Mouse (Mus musculus): ENCODE data around the gene Olfr1393. TPM values are rescaled to one million over a fixed set of nuclear protein-coding genes. Genes with fewer than 3 reads are reported as not detected.
"Not testable (repeated sequence)": the region's sequence is repeated elsewhere in the genome, so short reads cannot be mapped to it uniquely, and the experiment has no call there.

Gene Olfr1393
- total RNA-seq, 4 experiments from 2014 or later, result 0.65 to 1.1 (median 0.84) TPM

DNA sequence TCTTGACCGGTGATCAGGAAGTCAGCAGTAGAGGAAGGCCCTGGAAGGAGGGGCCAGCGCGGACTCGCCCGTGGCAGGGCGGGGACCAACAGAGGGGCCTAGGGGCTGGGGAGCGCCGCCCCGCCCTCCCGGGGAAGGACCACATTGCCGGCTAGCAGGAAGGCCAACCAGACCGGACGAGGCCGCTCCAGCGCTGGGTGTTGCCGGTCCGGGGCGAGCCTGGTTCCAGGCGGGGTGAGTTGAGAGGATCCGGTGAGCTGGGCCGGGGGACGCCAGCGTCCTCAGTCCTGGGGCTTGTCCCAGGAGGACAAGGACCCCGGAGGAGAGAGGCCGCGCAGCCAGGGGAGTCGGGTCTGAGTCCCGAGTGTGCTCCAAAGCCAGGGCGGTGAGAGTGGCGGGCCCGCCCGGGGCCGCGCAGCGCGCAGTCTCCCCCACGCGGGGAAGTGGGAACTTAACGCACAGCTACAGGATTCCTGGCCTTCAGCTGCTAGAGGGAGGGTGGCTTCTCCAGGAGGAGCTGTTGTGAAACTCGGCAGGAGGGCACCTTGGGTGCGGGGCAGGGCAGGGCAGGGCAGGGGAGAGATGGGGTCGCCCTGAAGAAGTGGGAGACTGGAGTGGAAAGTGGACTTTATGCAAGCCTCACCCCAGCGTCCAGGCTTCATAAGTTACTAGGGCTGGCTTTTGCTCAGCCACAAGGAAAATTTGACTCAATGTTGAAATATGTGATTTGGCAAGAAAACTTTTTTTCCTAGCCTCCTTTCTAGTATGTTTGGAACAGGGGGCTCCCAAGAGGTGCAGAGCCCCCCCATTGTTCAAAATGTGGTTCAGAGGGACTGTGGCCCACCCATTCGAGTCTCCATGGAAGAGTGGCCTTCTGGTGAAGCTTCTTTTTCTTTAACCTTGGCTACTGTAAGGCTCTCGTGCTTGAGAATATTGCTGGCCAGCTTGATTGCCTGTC, 27.4 kb upstream of the Olfr1393 start:
- DNase-seq (ENCODE audit: low spot score in 2 of 2), result peak in 1 of 2 experiments; percentile 58

DNA sequence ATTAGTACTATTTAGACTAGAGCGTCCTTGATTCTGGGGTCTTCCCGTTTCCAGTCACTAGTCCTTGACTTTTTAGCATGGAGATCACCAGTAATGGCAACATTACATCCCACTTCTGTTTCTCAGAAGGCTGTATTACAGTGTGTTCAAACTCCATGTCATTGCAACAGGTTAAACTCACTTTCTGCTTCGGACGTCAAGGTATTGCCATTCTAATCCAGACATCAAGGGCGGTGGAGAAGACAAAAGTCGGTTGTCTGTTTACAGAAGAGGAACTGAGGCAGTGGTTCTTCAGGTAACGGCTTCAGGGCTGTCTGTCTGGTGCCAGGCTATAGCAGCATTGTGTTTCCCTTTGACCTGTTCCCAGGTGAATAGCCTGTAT, 26.7 kb upstream of the Olfr1393 start:
- no peak for DNase-seq (ENCODE audit: low spot score in 2 of 2)

DNA sequence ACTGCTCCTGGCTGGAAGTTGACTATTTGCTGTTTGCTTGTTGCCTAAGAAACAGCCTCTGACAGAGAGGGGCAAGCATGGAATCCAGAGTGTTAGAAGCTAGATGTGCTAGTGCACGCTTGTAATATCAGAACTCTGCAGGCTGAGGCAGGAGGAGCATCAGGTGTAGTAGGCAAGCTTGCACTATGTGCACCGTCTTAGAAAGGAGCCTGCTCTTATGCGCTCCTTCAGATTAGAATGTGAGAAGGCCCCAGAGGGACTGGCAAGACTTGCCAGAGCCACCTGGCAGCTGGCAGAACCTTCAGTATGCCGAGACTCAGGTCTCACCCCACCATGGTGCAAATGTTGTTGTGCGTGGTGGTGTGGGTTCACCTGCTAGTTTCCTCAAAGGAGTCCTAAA, 26.1 kb upstream of the Olfr1393 start:
- no peak for DNase-seq (ENCODE audit: low spot score in 2 of 2)

DNA sequence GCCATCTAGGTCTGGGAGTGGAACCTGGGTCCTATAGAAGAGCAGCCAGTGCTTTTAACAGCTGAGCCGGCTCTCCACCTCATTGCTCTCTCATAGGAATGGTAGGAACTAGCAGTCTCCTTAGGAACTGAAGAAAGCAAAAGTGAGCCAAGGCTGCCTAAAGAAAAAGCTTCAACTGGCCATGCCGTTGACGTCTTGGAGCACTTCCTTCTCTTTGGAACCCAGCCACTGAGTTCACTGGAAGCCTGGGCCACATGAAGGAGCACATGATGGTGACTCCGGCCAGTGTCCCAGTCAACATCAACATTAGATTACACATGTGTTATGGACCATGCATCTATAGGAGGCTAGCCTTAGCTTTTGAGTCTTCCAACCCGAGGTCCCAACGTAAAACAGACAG, 25.1 kb upstream of the Olfr1393 start:
- no peak for DNase-seq (ENCODE audit: low spot score in 2 of 2)

DNA sequence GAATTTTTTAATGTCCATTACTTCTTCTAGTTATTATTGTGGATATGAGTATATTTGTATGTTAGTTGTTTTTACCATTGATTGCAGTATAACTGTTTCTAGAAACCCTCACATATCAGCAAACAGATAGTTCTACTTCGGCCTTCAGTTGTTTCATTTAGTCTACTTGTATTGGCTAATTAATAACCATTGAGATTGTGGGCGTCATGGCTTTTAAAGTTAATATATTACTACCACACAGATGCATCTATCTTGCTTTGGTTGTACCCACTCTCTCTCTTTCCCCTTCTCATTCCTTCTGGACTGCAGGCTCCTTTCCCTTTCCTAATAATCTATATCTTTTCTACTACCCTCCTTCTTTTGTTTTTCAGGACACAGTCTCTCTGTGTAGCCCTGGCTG, 18.8 kb upstream of the Olfr1393 start:
- no peak for DNase-seq (ENCODE audit: low spot score in 2 of 2)

DNA sequence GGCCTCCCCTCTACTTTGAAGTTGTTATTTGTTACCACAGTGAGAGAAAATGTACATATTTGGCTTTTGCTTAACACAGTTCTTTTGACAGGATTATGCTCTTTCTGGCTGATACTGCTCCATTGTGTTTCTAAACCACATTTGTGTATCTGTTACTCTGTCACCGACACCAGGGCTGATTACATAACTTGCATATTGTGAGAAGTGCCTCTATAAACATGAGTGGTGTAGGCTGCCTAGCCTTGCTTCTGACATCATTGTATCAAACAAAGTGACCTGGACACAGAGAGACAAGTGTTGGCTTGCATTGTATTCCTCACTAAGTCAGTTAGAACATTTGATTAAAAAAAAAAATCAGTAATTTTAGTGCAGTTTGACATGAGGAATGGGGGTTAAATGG, 18.3 kb upstream of the Olfr1393 start:
- no peak for DNase-seq (ENCODE audit: low spot score in 2 of 2)

DNA sequence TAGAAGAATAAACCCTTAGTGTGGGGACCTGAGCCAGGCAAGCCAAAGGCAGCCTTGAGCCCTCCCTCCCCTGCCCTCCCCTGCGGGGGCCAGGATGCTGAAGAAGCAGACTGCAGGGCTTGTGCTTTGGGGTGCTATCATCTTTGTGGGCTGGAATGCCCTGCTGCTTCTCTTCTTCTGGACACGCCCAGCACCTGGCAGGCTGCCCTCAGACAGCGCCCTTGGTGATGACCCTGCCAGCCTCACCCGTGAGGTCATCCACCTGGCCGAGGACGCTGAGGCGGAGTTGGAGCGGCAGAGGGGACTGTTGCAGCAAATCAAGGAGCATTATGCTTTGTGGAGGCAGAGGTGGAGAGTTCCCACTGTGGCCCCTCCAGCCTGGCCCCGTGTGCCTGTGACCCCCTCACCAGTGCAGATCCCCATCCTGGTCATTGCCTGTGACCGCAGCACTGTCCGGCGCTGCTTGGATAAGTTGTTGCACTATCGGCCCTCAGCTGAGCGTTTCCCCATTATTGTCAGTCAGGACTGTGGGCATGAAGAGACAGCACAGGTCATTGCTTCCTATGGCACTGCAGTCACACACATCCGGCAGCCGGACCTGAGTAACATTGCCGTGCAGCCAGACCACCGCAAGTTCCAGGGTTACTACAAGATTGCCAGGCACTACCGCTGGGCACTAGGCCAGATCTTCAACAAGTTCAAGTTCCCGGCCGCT, 17.3 kb upstream of the Olfr1393 start:
- no peak for DNase-seq (ENCODE audit: low spot score in 2 of 2)

DNA sequence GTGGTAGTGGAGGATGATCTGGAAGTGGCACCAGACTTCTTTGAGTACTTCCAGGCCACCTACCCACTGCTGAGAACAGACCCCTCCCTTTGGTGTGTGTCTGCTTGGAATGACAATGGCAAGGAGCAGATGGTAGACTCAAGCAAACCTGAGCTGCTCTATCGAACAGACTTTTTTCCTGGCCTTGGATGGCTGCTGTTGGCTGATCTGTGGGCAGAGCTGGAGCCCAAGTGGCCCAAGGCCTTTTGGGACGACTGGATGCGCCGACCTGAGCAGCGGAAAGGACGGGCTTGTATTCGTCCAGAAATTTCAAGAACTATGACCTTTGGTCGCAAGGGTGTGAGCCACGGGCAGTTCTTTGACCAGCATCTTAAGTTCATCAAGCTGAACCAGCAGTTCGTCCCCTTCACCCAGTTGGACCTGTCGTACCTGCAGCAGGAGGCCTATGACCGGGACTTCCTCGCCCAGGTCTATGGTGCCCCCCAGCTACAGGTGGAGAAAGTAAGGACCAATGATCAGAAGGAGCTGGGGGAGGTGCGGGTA, 16.7 kb upstream of the Olfr1393 start:
- DNase-seq (ENCODE audit: low spot score in 2 of 2), result no peak

DNA sequence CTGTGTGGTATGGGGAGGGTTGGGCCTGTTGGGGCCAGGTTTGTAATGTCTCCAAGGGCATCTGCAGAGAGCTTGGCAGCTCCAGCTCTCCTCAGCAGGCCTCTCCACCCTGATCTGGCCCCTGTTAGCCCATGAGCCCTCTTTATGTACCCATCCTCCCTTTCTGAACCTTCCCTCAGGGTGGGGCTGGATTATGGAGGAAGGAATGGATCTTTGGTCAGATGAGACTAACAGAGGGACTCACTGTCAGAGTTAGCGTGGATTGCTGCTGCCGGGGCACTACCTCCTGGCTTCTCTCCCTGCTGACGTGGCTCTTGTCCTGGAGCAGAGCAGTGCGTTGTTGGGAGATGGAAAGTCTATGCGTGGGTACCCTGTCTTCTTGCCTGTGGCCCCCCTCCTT, 15.8 kb upstream of the Olfr1393 start:
- DNase-seq (ENCODE audit: low spot score in 2 of 2), result no peak

DNA sequence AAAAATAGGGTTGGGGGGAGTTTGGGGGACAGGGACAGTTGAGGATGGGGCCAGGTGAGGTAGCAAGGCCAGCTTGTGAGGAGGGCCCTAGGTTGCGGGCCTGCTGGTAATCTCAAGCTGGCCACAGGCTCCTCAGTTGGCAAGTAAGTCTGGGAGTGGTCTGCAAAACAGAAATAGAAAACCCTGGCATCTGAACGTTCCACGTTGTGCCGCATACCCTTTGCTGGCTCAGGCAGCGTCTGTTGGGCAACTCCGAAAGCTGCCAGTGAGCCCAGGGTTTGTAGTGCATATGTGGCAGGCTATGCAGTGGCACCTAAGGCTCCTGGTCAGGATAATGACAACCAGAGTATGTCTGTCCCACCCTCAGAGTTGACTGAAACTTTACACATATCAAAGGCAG, 15.0 kb upstream of the Olfr1393 start:
- DNase-seq (ENCODE audit: low spot score in 2 of 2), result no peak

DNA sequence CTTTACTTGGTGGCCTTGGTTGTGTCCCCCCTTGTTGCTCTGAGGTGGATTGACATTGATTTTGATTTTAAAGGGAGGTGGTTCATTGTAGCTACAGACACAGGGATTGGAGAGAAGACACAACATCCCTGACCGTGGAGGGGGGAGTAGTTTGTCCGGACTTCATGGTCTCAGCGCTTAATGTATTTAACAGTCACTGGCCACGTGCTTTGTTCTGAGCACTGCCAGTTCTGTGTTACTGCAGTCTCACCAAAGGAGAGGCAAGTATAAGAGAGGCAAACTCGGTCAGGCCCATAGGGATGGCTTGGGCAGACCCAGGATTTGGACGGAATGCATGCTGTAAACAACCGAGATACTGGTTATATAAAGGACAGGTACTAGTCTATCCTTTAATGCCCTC, 14.0 kb upstream of the Olfr1393 start:
- no peak for DNase-seq (ENCODE audit: low spot score in 2 of 2)

DNA sequence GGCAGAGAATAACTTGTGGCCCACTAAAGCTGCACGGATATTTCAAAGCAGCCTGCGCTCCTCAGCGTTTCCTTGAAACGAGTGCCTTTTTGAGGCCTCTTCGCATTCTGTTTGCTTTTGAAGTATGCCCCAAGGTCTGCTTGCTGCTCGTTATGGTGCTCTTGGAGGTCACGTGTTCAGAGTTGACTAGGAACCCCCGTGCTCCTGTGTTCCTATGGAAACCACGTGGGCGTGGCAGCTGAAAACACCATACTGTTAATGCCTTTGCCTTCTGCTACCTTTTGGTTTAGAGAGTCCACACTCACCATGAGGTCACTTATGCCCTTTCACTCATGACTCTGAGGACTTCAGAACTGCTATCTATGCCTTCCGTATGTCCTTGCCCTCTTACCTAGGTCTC, 13.5 kb upstream of the Olfr1393 start:
- DNase-seq (ENCODE audit: low spot score in 2 of 2), result no peak

DNA sequence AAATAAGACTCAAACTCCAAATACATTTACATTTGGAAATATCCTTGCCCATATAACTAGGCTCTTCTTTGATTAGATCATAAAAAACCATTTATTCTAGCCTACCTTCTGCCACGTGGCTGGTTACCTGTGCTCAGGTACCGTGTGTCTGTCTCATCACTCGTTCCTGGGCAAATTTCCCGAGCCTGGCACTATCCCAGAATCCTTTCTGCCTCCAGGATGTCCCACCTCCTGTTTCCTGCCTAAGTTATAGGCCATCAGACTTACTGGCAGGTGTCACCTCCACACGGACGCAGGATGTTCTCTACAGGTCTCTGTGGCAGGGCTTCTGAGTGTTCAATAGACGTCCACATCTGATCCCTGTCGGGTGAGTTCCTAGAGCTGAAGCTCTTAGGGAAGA, 13.0 kb upstream of the Olfr1393 start:
- no peak for DNase-seq (ENCODE audit: low spot score in 2 of 2)

DNA sequence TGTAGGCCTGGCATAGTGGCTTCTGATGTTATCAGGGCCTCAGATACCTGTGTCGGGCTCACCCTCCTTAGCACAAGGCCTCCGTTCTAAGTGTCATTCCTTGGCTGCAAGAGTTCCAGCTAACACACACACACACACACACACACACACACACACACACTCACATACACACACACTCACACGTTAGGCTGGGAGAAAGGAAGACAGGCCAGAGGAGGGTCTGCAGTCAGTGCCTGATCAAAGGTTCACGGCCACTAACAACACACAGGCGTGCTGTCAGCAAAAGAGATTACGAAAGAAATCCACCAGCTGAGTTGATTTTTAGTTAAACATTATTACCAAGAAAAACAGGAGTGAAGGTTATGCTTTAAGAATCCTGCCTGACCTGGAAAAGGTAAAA, 11.4 kb upstream of the Olfr1393 start:
- DNase-seq (ENCODE audit: low spot score in 2 of 2), result no peak

DNA sequence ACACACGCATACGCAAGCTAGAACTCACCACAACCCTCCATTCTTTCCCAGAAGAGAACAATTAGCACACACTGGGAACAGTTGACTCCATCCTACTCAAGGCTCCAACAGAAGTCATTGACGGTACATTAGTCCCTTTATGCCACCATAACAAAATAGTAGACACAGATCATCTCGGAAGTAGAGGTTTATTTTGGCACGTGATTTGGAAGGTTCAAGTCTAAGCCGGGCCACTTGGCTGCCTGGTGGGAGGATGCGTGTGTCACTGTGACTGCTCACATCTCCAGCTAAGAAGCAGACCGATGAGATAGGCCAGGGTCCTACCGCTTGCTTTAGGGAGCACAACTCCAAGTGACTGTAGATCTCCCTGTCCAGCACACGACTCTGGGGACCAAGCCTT, 10.8 kb upstream of the Olfr1393 start:
- DNase-seq (ENCODE audit: low spot score in 2 of 2), result no peak

DNA sequence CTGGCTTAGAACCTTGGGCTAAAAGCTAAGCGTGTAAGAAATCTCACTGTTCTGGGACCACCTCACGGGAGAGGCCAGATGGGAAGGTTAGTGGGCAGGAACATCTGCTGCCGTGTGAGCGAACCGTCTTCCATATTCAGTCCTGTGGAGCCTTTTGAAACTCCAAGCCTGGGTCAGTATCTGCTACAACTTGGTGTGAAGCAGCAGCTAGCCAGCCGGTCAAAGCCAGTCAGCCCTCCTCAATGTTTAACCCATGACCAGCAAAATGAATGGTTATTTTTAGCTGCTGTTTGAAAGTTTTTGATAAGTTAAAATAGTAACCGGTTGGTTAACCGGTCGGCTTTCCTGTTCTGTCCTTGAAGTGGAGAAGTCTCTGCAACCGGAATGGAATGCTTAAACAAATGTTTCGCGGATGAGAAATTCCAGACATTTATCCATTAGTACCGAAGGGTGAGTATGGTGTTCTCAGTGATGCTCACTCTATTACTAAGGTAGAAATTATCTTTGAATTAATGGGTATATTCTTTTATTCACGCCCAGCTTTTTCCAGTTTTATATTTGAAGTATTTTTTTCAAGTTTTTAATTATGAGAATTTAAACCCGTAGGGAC, 10.0 kb upstream of the Olfr1393 start:
- no peak for DNase-seq (ENCODE audit: low spot score in 2 of 2)

DNA sequence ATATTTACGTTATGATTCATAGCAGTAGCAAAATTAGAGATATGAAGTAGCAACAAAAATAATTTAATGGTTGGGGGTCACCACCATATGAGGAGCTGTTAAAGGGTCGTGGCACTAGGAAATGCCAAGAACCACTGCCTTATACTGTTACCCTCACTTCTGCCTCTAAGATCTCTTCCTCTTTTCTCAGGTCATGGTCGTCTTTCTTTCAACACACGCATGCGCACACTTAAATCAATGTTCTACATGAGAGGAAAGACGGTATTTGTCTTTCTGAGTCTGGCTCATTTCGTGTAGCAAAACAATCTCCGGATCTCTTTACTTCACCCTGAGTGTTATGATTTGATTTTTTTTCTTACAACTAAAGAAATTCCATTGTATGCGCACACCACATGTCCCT, 8.3 kb upstream of the Olfr1393 start:
- DNase-seq (ENCODE audit: low spot score in 2 of 2), result no peak

DNA sequence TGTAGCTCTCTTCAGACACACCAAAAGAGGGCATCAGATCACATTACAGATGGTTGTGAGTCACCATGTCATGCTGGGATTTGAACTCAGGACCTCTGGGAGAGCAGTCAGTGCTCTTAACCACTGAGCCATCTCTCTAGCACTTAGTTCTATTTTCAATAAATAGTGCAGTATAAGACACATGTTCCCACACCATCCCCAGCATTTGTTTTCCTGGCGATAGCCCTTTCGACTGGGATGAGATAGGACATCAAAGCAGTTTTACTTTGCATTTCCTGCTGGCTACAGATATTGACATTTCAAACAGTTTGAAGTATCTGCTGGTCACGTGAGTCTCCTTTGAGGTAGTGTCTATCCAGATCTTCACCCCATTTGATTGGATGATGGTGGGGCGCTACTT, 7.7 kb upstream of the Olfr1393 start:
- DNase-seq (ENCODE audit: low spot score in 2 of 2), result no peak

DNA sequence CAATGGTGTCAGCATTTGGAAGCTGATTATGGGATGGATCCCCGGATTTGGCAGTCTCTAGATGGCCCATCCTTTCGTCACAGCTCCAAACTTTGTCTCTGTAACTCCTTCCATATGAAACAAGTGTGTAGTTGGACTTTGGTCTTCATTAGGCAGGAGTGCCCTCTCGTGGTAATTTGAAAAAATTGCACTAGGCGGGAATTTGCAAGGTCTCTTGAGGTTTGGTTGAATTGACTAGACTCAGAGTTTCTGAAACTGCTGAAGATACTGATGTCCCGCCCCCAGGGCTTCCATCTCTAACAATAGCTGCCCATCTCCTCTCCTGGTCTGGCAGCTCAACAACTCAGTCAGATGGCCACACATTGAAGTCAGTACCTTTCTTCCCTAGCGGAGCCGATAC, 6.8 kb upstream of the Olfr1393 start:
- no peak for DNase-seq (ENCODE audit: low spot score in 2 of 2)

DNA sequence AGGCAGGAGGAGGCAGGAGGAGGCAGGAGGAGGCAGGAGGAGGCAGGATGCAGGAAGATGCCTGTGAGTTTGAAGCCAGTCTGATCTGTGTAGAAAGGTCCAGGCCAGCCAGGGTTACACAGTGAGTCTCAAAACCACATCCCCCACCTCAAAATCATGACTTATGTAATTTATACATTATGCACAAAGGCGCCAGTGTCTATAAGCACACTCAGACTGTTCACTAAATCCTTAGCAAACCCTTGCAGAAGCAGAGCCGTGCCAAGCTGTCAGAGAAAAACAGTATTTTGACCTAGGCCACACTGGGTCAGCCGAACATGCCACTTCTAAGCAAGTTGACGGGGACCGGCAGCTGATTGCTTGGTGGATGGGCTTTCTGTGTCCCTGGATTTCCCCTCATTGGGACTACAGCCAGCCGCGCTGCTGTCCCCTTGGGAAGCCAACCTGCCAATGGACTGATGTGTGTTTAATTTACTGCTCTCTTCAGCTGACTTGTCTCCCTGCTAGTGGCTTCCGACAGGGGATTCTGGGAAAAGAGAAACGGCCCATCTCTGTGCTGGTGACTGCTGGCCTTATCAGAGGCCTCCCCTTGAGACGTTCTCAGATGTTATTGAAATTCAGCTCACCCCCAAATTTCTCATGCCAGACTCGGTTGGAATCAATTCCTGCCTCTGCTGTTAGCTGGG, 4.1 kb upstream of the Olfr1393 start:
- DNase-seq (ENCODE audit: low spot score in 2 of 2), result no peak

DNA sequence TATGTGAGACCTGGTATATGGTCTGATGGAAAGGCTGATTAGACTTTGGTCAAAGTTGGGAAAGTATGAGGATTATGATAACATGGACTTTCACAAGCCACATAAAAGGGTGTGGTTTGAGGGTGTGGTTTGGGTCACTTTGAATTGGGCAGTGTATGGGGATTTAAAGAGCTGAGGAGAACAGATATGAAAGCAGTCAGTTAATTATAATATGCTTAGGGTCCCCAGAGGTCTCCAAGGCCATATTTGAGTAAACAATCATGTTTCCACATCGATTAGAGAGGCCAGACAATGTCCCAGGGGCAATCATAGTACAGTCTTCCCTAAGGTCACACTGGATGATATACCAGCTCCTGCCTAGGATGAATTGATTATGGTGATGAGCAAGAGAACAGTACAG, 6.9 kb downstream of the Olfr1393 start, which contains the start of gene Olfr1392:
Gene Olfr1392 (plus strand): TSS at position 301 of the 400 bp plus-strand sequence.
- not testable (repeated sequence) for DNase-seq (ENCODE audit: low spot score in 2 of 2)
